19 mouse cellular contexts compared by ENCODE assay signal in genomic region chr9:96875704-96876103, GRCm38 (mm10). TPM values are rescaled to one million over a fixed set of nuclear protein-coding genes. Genes with fewer than 3 reads are reported as not detected.
DNase-seq lines count a peak whose midpoint lies in the region; ATAC-seq and TF ChIP-seq lines count a peak whose summit lies in the region.
"Had no signal": no experiment of that assay in that cellular context is flagged by ENCODE, and none has a peak within 500 bp of the region (broad histone marks: within the 10 kb centered on the region; RNA-seq: fewer than 3 reads in every experiment).

No protein-coding gene starts in this region.

- H3K9ac ChIP-seq in intestine, embryonic 14.5 days (ENCODE audit: low read length), result no peak overlapping the region
- no peak overlapping the region for H3K9ac ChIP-seq in intestine, postnatal 0 days (ENCODE audit: low read depth, low read length)
- no peak overlapping the region for H3K9ac ChIP-seq in midbrain, embryonic 15.5 days
- H3K9ac ChIP-seq: hindbrain, embryonic 13.5 days; midbrain, embryonic 13.5 days had no signal

- H3K27ac ChIP-seq in heart, embryonic 10.5 days, result peak overlapping the region; percentile 77
- peak overlapping the region; percentile 34 for H3K27ac ChIP-seq in intestine, embryonic 14.5 days (ENCODE audit: low read depth)
- no peak overlapping the region for H3K27ac ChIP-seq in intestine, postnatal 0 days (ENCODE audit: low read depth, low read length)
- H3K27ac ChIP-seq in midbrain, embryonic 15.5 days, result no peak overlapping the region
- H3K27ac ChIP-seq: hindbrain, embryonic 13.5 days; layer of hippocampus, adult 2 months had no signal

- DNase-seq in heart, embryonic 10.5 days (ENCODE audit: low spot score), result no peak
- no peak for DNase-seq in heart, adult 8-10 months (ENCODE audit: low spot score)
- no peak for DNase-seq in intestine, embryonic 14.5 days (ENCODE audit: low spot score)
- no peak for DNase-seq in gastrocnemius, adult 18-20 months (ENCODE audit: low spot score)
- DNase-seq: gastrocnemius, postnatal 14 days; kidney, adult 18-20 months; kidney, postnatal 10 days; left cerebral cortex, postnatal 4 days; lung, adult 2 months; lung, postnatal 4 days; retina, postnatal 1 day had no signal

- H3K9me3 ChIP-seq in heart, embryonic 10.5 days, result no peaks in the 10 kb centered on the region
- H3K9me3 ChIP-seq in intestine, embryonic 14.5 days (ENCODE audit: control insufficient read depth, low read length), result peaks cover 4% of the 10 kb centered on the region
- H3K9me3 ChIP-seq in intestine, postnatal 0 days (ENCODE audit: control insufficient read depth), result no peaks in the 10 kb centered on the region
- H3K9me3 ChIP-seq in midbrain, embryonic 15.5 days, result no peaks in the 10 kb centered on the region
- H3K9me3 ChIP-seq: G1E; hindbrain, embryonic 13.5 days; midbrain, embryonic 13.5 days had no signal

- WGBS in heart, embryonic 10.5 days, result 27% methylated on average over 4 of the region's 4 CpGs
- 34% methylated on average over 4 of the region's 4 CpGs for WGBS in intestine, embryonic 14.5 days
- 56% methylated on average over 4 of the region's 4 CpGs for WGBS in intestine, postnatal 0 days
- WGBS in midbrain, embryonic 15.5 days, result 69% methylated on average over 4 of the region's 4 CpGs

- H3K36me3 ChIP-seq in heart, embryonic 10.5 days, result peaks cover 3% of the 10 kb centered on the region; the same call in 1 of the 2 replicates
- no peaks in the 10 kb centered on the region for H3K36me3 ChIP-seq in intestine, embryonic 14.5 days (ENCODE audit: control insufficient read depth, insufficient read depth, low read length)
- peaks cover under 1% of the 10 kb centered on the region; the same call in 1 of the 2 replicates for H3K36me3 ChIP-seq in intestine, postnatal 0 days (ENCODE audit: control insufficient read depth, insufficient read depth)
- H3K36me3 ChIP-seq in midbrain, embryonic 15.5 days (replicated peaks), result no peaks in the 10 kb centered on the region
- H3K36me3 ChIP-seq: G1E had no signal

- H3K4me2 ChIP-seq in intestine, embryonic 14.5 days (ENCODE audit: low read length), result no peak overlapping the region
- no peak overlapping the region for H3K4me2 ChIP-seq in intestine, postnatal 0 days (replicated peaks; ENCODE audit: low read depth)
- H3K4me2 ChIP-seq in midbrain, embryonic 15.5 days, result no peak overlapping the region
- H3K4me2 ChIP-seq: hindbrain, embryonic 13.5 days; liver, embryonic 11.5 days; midbrain, embryonic 13.5 days had no signal

- H3K27me3 ChIP-seq in heart, embryonic 10.5 days (ENCODE audit: insufficient read depth, poor library complexity, severe bottlenecking), result no peaks in the 10 kb centered on the region
- no peaks in the 10 kb centered on the region for H3K27me3 ChIP-seq in intestine, embryonic 14.5 days (replicated peaks; ENCODE audit: control insufficient read depth, insufficient read depth, low read length)
- H3K27me3 ChIP-seq in intestine, postnatal 0 days (replicated peaks; ENCODE audit: control insufficient read depth, insufficient read depth, low read length), result no peaks in the 10 kb centered on the region
- H3K27me3 ChIP-seq in midbrain, embryonic 15.5 days (replicated peaks), result no peaks in the 10 kb centered on the region
- H3K27me3 ChIP-seq: hindbrain, embryonic 13.5 days; midbrain, embryonic 13.5 days had no signal

- no peak overlapping the region for H3K4me3 ChIP-seq in heart, embryonic 10.5 days
- no peak overlapping the region for H3K4me3 ChIP-seq in intestine, embryonic 14.5 days (ENCODE audit: low read depth, low read length)
- H3K4me3 ChIP-seq in intestine, postnatal 0 days (ENCODE audit: low read depth, low read length), result no peak overlapping the region
- no peak overlapping the region for H3K4me3 ChIP-seq in midbrain, embryonic 15.5 days
- H3K4me3 ChIP-seq: hindbrain, embryonic 13.5 days; layer of hippocampus, adult 2 months; midbrain, embryonic 13.5 days had no signal

- TF ChIP-seq CTCF in intestine, postnatal 0 days (IDR thresholded peaks at IDR 0.05; ENCODE audit: low read depth), result no peak

- no peak for ATAC-seq in intestine, embryonic 14.5 days (replicated peaks; ENCODE audit: low FRiP score, low TSS enrichment, low read depth)
- ATAC-seq in intestine, postnatal 0 days, result no peak
- peak; percentile 27 to 73; a peak in 2 of 4 replicates for ATAC-seq in hematopoietic stem cell, adult 5-6 weeks (replicated peaks in 1 of 2; ENCODE audit: insufficient read depth in 1 of 2, low FRiP score in 2 of 2, low TSS enrichment in 1 of 2, low read depth in 1 of 2, poor library complexity in 2 of 2, severe bottlenecking in 2 of 2)
- ATAC-seq in midbrain, embryonic 15.5 days (replicated peaks), result no peak
- ATAC-seq: midbrain, embryonic 13.5 days had no signal

- peaks cover 60% of the 10 kb centered on the region for H3K4me1 ChIP-seq in heart, embryonic 10.5 days
- H3K4me1 ChIP-seq in intestine, embryonic 14.5 days (replicated peaks; ENCODE audit: control insufficient read depth, insufficient read depth, low read length), result peaks cover 35% of the 10 kb centered on the region
- H3K4me1 ChIP-seq in intestine, postnatal 0 days (replicated peaks; ENCODE audit: control insufficient read depth, insufficient read depth, low read length), result no peaks in the 10 kb centered on the region
- H3K4me1 ChIP-seq in midbrain, embryonic 15.5 days, result peaks cover 12% of the 10 kb centered on the region

RNA-seq across cellular contexts. Expression of gene Pxylp1, which starts 16.8 kb away (rescaled TPM):
- 22.8 and 42.4 TPM in 2 replicates for polyA plus RNA-seq in heart, embryonic 10.5 days (2016; fragmentation: Nextera tagmentation; extraction: Ambion mirVana)
- 10 to 100 TPM; 12.3 to 22.6 (median 17.7) TPM for total RNA-seq in heart, adult 8-10 months (2022)
- polyA plus RNA-seq in intestine, embryonic 14.5 days (2014; fragmentation: Nextera tagmentation; extraction: Ambion mirVana), result 56.2 and 67.0 TPM in 2 replicates
- 22.7 and 24.1 TPM in 2 replicates for polyA plus RNA-seq in intestine, postnatal 0 days (2015; fragmentation: Nextera tagmentation; extraction: Ambion mirVana)
- 28.9 and 31.1 TPM in 2 replicates for total RNA-seq in hematopoietic stem cell, adult 5-6 weeks (2017)
- under 1 TPM; 0.68 to 0.95 TPM for total RNA-seq in gastrocnemius, adult 18-20 months (2021)
- polyA plus RNA-seq in midbrain, embryonic 15.5 days (2015; fragmentation: Nextera tagmentation; extraction: Ambion mirVana), result 42.4 and 48.6 TPM in 2 replicates
- polyA plus RNA-seq: G1E had no signal

Comparison
In these comparisons a context has a peak if more than half of its experiments do, and no peak if none do; other contexts are left out.
1. H3K27ac ChIP-seq: peak in heart, embryonic 10.5 days (single experiment) and intestine, embryonic 14.5 days (single experiment); none in intestine, postnatal 0 days (single experiment) and midbrain, embryonic 15.5 days (single experiment).
2. ATAC-seq: peak in hematopoietic stem cell, adult 5-6 weeks (2 of 2); none in intestine, embryonic 14.5 days (single experiment), intestine, postnatal 0 days (single experiment) and midbrain, embryonic 15.5 days (single experiment).